Mouse (Mus musculus): ENCODE measurements around the gene Itga5. TPM values are rescaled to one million over a fixed set of nuclear protein-coding genes. Genes with fewer than 3 reads are reported as not detected.

Itga5 gene
- polyA plus RNA-seq, 1 experiment = 0.13 TPM

- no peak for TF ChIP-seq TAL1 (IDR thresholded peaks at IDR 0.05; ENCODE audit: low read length)
- TF ChIP-seq GATA1 (IDR thresholded peaks at IDR 0.05; ENCODE audit: low read length) = no peak
- no peaks in the 10 kb centered on the region for H3K9me3 ChIP-seq (ENCODE audit: control insufficient read depth, low read length)
- H3K36me3 ChIP-seq (ENCODE audit: control insufficient read depth) = peaks cover 5% of the 10 kb centered on the region; the same call in 1 of the 2 replicates
- peaks cover 14% of the 10 kb centered on the region for H3K27me3 ChIP-seq (ENCODE audit: control insufficient read depth)
- no peak overlapping the region for H3K4me3 ChIP-seq (replicated peaks)
- H3K4me1 ChIP-seq (ENCODE audit: control insufficient read depth) = peaks cover 22% of the 10 kb centered on the region
These were observed 44.2 kb downstream of the Itga5 start for GRCm38 (mm10) chr15:103322396-103322795.

GRCm38 (mm10) chr15:103321076-103321475 lies 45.5 kb downstream of the Itga5 start:
- Histone ChIP-seq H3K4me1 (ENCODE audit: control insufficient read depth) (peaks cover 22% of the 10 kb centered on the region), H3K4me3 (replicated peaks) (no peak overlapping the region), H3K27me3 (ENCODE audit: control insufficient read depth) (peaks cover 14% of the 10 kb centered on the region), H3K36me3 (ENCODE audit: control insufficient read depth) (peaks cover 5% of the 10 kb centered on the region; the same call in 1 of the 2 replicates), H3K9me3 (ENCODE audit: control insufficient read depth, low read length) (no peaks in the 10 kb centered on the region)
- TF ChIP-seq GATA1 (IDR thresholded peaks at IDR 0.05; ENCODE audit: low read length) = no peak
- no peak for TF ChIP-seq TAL1 (IDR thresholded peaks at IDR 0.05; ENCODE audit: low read length)

- H3K4me3 ChIP-seq (replicated peaks) = no peak overlapping the region
- peaks cover 7% of the 10 kb centered on the region; the same call in 1 of the 2 replicates for H3K36me3 ChIP-seq (ENCODE audit: control insufficient read depth)
- H3K9me3 ChIP-seq (ENCODE audit: control insufficient read depth, low read length) = no peaks in the 10 kb centered on the region
- H3K27me3 ChIP-seq (ENCODE audit: control insufficient read depth) = peaks cover 14% of the 10 kb centered on the region
- TF ChIP-seq GATA1 (IDR thresholded peaks at IDR 0.05; ENCODE audit: low read length) (no peak), TAL1 (IDR thresholded peaks at IDR 0.05; ENCODE audit: low read length) (no peak)
- peaks cover 29% of the 10 kb centered on the region for H3K4me1 ChIP-seq (ENCODE audit: control insufficient read depth)
These were observed 48.3 kb downstream of the Itga5 start for GRCm38 (mm10) chr15:103318201-103318816.

- H3K27me3 ChIP-seq (ENCODE audit: control insufficient read depth) = peaks cover 10% of the 10 kb centered on the region
- H3K9me3 ChIP-seq (ENCODE audit: control insufficient read depth, low read length) = no peaks in the 10 kb centered on the region
- no peak for TF ChIP-seq GATA1 (IDR thresholded peaks at IDR 0.05; ENCODE audit: low read length)
- no peak for TF ChIP-seq TAL1 (IDR thresholded peaks at IDR 0.05; ENCODE audit: low read length)
- H3K4me3 ChIP-seq (replicated peaks) = no peak overlapping the region
- H3K36me3 ChIP-seq (ENCODE audit: control insufficient read depth) = peaks cover 7% of the 10 kb centered on the region; the same call in 1 of the 2 replicates
- peaks cover 28% of the 10 kb centered on the region for H3K4me1 ChIP-seq (ENCODE audit: control insufficient read depth)
These were observed 48.8 kb downstream of the Itga5 start for GRCm38 (mm10) chr15:103317731-103318130.

GRCm38 (mm10) chr15:103317120-103317519 lies 49.4 kb downstream of the Itga5 start:
- Histone ChIP-seq H3K4me3 (replicated peaks) (no peak overlapping the region), H3K36me3 (ENCODE audit: control insufficient read depth) (peaks cover 7% of the 10 kb centered on the region; the same call in 1 of the 2 replicates), H3K9me3 (ENCODE audit: control insufficient read depth, low read length) (no peaks in the 10 kb centered on the region), H3K27me3 (ENCODE audit: control insufficient read depth) (peaks cover 4% of the 10 kb centered on the region), H3K4me1 (ENCODE audit: control insufficient read depth) (peaks cover 25% of the 10 kb centered on the region)
- TF ChIP-seq TAL1 (IDR thresholded peaks at IDR 0.05; ENCODE audit: low read length) (no peak), GATA1 (IDR thresholded peaks at IDR 0.05; ENCODE audit: low read length) (no peak)

- Histone ChIP-seq H3K4me1 (ENCODE audit: control insufficient read depth) (peaks cover 25% of the 10 kb centered on the region), H3K4me3 (replicated peaks) (no peak overlapping the region), H3K27me3 (ENCODE audit: control insufficient read depth) (no peaks in the 10 kb centered on the region), H3K9me3 (ENCODE audit: control insufficient read depth, low read length) (no peaks in the 10 kb centered on the region), H3K36me3 (ENCODE audit: control insufficient read depth) (peaks cover 7% of the 10 kb centered on the region; the same call in 1 of the 2 replicates)
- no peak for TF ChIP-seq GATA1 (IDR thresholded peaks at IDR 0.05; ENCODE audit: low read length)
- no peak for TF ChIP-seq TAL1 (IDR thresholded peaks at IDR 0.05; ENCODE audit: low read length)
These were observed 50.4 kb downstream of the Itga5 start for GRCm38 (mm10) chr15:103315979-103316776.

- Histone ChIP-seq H3K4me1 (ENCODE audit: control insufficient read depth) (peaks cover 25% of the 10 kb centered on the region), H3K36me3 (ENCODE audit: control insufficient read depth) (peaks cover 7% of the 10 kb centered on the region; the same call in 1 of the 2 replicates), H3K4me3 (replicated peaks) (no peak overlapping the region), H3K9me3 (ENCODE audit: control insufficient read depth, low read length) (no peaks in the 10 kb centered on the region), H3K27me3 (ENCODE audit: control insufficient read depth) (peaks cover 5% of the 10 kb centered on the region; the same call in 1 of the 2 replicates)
- TF ChIP-seq GATA1 (IDR thresholded peaks at IDR 0.05; ENCODE audit: low read length) = no peak
- no peak for TF ChIP-seq TAL1 (IDR thresholded peaks at IDR 0.05; ENCODE audit: low read length)
These were observed 51.5 kb downstream of the Itga5 start for GRCm38 (mm10) chr15:103315011-103315502.

- H3K4me3 ChIP-seq (replicated peaks) = no peak overlapping the region
- peaks cover 9% of the 10 kb centered on the region for H3K27me3 ChIP-seq (ENCODE audit: control insufficient read depth)
- peaks cover 7% of the 10 kb centered on the region; the same call in 1 of the 2 replicates for H3K36me3 ChIP-seq (ENCODE audit: control insufficient read depth)
- no peaks in the 10 kb centered on the region for H3K9me3 ChIP-seq (ENCODE audit: control insufficient read depth, low read length)
- peaks cover 28% of the 10 kb centered on the region for H3K4me1 ChIP-seq (ENCODE audit: control insufficient read depth)
- TF ChIP-seq GATA1 (IDR thresholded peaks at IDR 0.05; ENCODE audit: low read length) (no peak), TAL1 (IDR thresholded peaks at IDR 0.05; ENCODE audit: low read length) (no peak)
These were observed 52.4 kb downstream of the Itga5 start for GRCm38 (mm10) chr15:103314181-103314580.
